8 mouse cellular contexts compared by ENCODE assay signal in the genomic region with DNA sequence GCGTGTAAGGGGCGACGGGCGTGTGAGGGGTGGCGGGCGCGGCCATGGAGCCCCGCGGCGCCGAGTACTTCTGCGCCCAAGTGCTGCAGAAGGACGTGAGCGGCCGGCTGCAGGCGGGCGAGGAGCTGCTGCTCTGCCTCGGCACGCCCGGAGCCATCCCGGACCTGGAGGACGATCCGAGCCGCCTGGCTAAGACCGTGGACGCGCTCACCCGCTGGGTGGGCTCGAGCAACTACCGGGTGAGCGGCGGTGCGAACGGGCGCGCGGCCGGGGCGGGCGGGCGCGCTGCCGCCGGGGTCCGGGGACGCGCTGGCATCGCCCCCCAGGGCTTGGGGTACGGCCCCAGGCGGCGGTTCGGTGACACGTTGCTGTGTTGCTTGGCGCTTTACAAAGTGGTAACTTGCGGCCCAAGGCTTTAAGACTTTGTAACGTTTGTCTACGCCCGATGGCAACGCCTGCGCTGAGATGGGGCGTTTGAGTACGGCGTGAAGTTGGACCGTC. TPM values are rescaled to one million over a fixed set of nuclear protein-coding genes. Genes with fewer than 3 reads are reported as not detected.
DNase-seq lines count a peak whose midpoint lies in the region; ATAC-seq and TF ChIP-seq lines count a peak whose summit lies in the region.

No protein-coding gene starts in this region.

- H3K4me3 ChIP-seq in forebrain, postnatal 0 days (ENCODE audit: low read depth, low read length) = peak overlapping the region; percentile 96
- H3K4me3 ChIP-seq in hindbrain, embryonic 14.5 days (replicated peaks; ENCODE audit: low read length) = peak overlapping the region; percentile 97
- peak overlapping the region; percentile 93 for H3K4me3 ChIP-seq in limb, embryonic 12.5 days (replicated peaks)
- peak overlapping the region; percentile 94 for H3K4me3 ChIP-seq in midbrain, embryonic 12.5 days
- peak overlapping the region; percentile 94 for H3K4me3 ChIP-seq in stomach, embryonic 16.5 days (replicated peaks; ENCODE audit: low read length)

- TF ChIP-seq CTCF in forebrain, postnatal 0 days (IDR thresholded peaks at IDR 0.05; ENCODE audit: low read depth) = no peak

- peak; percentile 73 for ATAC-seq in forebrain, postnatal 0 days
- peak; percentile 80 for ATAC-seq in hindbrain, embryonic 14.5 days (ENCODE audit: low FRiP score)
- ATAC-seq in limb, embryonic 12.5 days (ENCODE audit: insufficient number of reproducible peaks, insufficient read depth, low FRiP score, low TSS enrichment, low read depth) = peak; percentile 86
- ATAC-seq in midbrain, embryonic 12.5 days (ENCODE audit: low FRiP score, low read depth) = no peak; the same call in 1 of the 2 replicates
- peak; percentile 66 for ATAC-seq in stomach, embryonic 16.5 days (ENCODE audit: insufficient read depth, low FRiP score)

- peaks cover 4% of the 10 kb centered on the region; the same call in 1 of the 2 replicates for H3K4me1 ChIP-seq in forebrain, postnatal 0 days (ENCODE audit: insufficient read depth)
- H3K4me1 ChIP-seq in hindbrain, embryonic 14.5 days (replicated peaks; ENCODE audit: control insufficient read depth, insufficient read depth, low read length) = 0 out of 2 replicates have a peak, but pooled peaks cover 5% of the 10 kb centered on the region
- peaks cover 9% of the 10 kb centered on the region; the same call in 1 of the 2 replicates for H3K4me1 ChIP-seq in limb, embryonic 12.5 days (replicated peaks)
- H3K4me1 ChIP-seq in midbrain, embryonic 12.5 days = peaks cover 15% of the 10 kb centered on the region
- H3K4me1 ChIP-seq in stomach, embryonic 16.5 days (ENCODE audit: control insufficient read depth, insufficient read depth, low read length) = peaks cover 12% of the 10 kb centered on the region

- H3K9ac ChIP-seq in forebrain, postnatal 0 days = peak overlapping the region; percentile 62
- peak overlapping the region; percentile 76 for H3K9ac ChIP-seq in hindbrain, embryonic 14.5 days
- H3K9ac ChIP-seq in limb, embryonic 12.5 days (replicated peaks) = peak overlapping the region; percentile 87
- H3K9ac ChIP-seq in midbrain, embryonic 12.5 days (replicated peaks) = peak overlapping the region; percentile 84
- H3K9ac ChIP-seq in stomach, embryonic 16.5 days (ENCODE audit: low read length) = peak overlapping the region; percentile 91

- no peaks in the 10 kb centered on the region for H3K9me3 ChIP-seq in forebrain, postnatal 0 days (ENCODE audit: low read length)
- no peaks in the 10 kb centered on the region for H3K9me3 ChIP-seq in hindbrain, embryonic 14.5 days (ENCODE audit: control insufficient read depth, low read length)
- no peaks in the 10 kb centered on the region for H3K9me3 ChIP-seq in limb, embryonic 12.5 days
- H3K9me3 ChIP-seq in midbrain, embryonic 12.5 days = no peaks in the 10 kb centered on the region
- H3K9me3 ChIP-seq in stomach, embryonic 16.5 days (replicated peaks; ENCODE audit: control insufficient read depth, low read length) = no peaks in the 10 kb centered on the region

- peak overlapping the region; percentile 89 for H3K4me2 ChIP-seq in forebrain, postnatal 0 days (ENCODE audit: low read depth)
- H3K4me2 ChIP-seq in hindbrain, embryonic 14.5 days (replicated peaks) = peak overlapping the region; percentile 66
- peak overlapping the region; percentile 78 for H3K4me2 ChIP-seq in limb, embryonic 12.5 days
- peak overlapping the region; percentile 80 for H3K4me2 ChIP-seq in midbrain, embryonic 12.5 days (replicated peaks)
- peak overlapping the region; percentile 96 for H3K4me2 ChIP-seq in stomach, embryonic 16.5 days (ENCODE audit: low read depth, low read length)

- DNase-seq in left cerebral cortex, adult 11 months (ENCODE audit: low spot score) = peak; percentile 8
- DNase-seq in left cerebral cortex, postnatal 36 days (ENCODE audit: low spot score in 2 of 2) = no peak
- peak; percentile 34 for DNase-seq in cerebellum, adult 8-10 months
- no peak for DNase-seq in forebrain, postnatal 0 days
- DNase-seq in hindbrain, embryonic 14.5 days (ENCODE audit: low spot score) = peak; percentile 43

- no peaks in the 10 kb centered on the region for H3K36me3 ChIP-seq in forebrain, postnatal 0 days (ENCODE audit: insufficient read depth)
- no peaks in the 10 kb centered on the region for H3K36me3 ChIP-seq in hindbrain, embryonic 14.5 days (replicated peaks; ENCODE audit: control insufficient read depth, insufficient read depth)
- no peaks in the 10 kb centered on the region for H3K36me3 ChIP-seq in limb, embryonic 12.5 days
- no peaks in the 10 kb centered on the region for H3K36me3 ChIP-seq in midbrain, embryonic 12.5 days
- no peaks in the 10 kb centered on the region for H3K36me3 ChIP-seq in stomach, embryonic 16.5 days (ENCODE audit: control insufficient read depth, insufficient read depth, low read length)

- peak overlapping the region; percentile 40; the same call in 1 of the 2 replicates for H3K27ac ChIP-seq in forebrain, postnatal 0 days (ENCODE audit: low read depth, low read length)
- peak overlapping the region; percentile 49; the same call in 1 of the 2 replicates for H3K27ac ChIP-seq in hindbrain, embryonic 14.5 days
- H3K27ac ChIP-seq in limb, embryonic 12.5 days = peak overlapping the region; percentile 87
- H3K27ac ChIP-seq in midbrain, embryonic 12.5 days (replicated peaks) = peak overlapping the region; percentile 77
- peak overlapping the region; percentile 84 for H3K27ac ChIP-seq in stomach, embryonic 16.5 days (ENCODE audit: low read length)

- intact Hi-C loops in left cerebral cortex, postnatal 36 days (cut with DNase I) = loop anchor here (5.0 to 10.0 kb wide), 4 partner anchors 51 to 163 kb away; no protein-coding TSS in a partner anchor

- under 1% methylated on average over 62 of the region's 64 CpGs for WGBS in forebrain, postnatal 0 days
- WGBS in hindbrain, embryonic 14.5 days = 1% methylated on average over 60 of the region's 64 CpGs
- WGBS in limb, embryonic 12.5 days = under 1% methylated on average over 64 of the region's 64 CpGs
- WGBS in midbrain, embryonic 12.5 days = under 1% methylated on average over 61 of the region's 64 CpGs
- WGBS in stomach, embryonic 16.5 days = under 1% methylated on average over 58 of the region's 64 CpGs

- H3K27me3 ChIP-seq in forebrain, postnatal 0 days (ENCODE audit: insufficient read depth, low read length) = no peaks in the 10 kb centered on the region
- H3K27me3 ChIP-seq in hindbrain, embryonic 14.5 days (ENCODE audit: control insufficient read depth, insufficient read depth, low read length) = no peaks in the 10 kb centered on the region
- H3K27me3 ChIP-seq in limb, embryonic 12.5 days = no peaks in the 10 kb centered on the region
- H3K27me3 ChIP-seq in midbrain, embryonic 12.5 days = no peaks in the 10 kb centered on the region
- no peaks in the 10 kb centered on the region for H3K27me3 ChIP-seq in stomach, embryonic 16.5 days (ENCODE audit: control insufficient read depth, insufficient read depth, low read length)

RNA-seq across cellular contexts. Expression of gene Clasp2, which starts 0.4 kb away (rescaled TPM):
- total RNA-seq in left cerebral cortex, postnatal 36 days (2021) = 100 to 1,000 TPM; 226 to 229 TPM
- 243 and 278 TPM in 2 replicates for total RNA-seq in forebrain, postnatal 0 days (2014; rRNA removed)
- polyA plus RNA-seq in forebrain, postnatal 0 days (2015; fragmentation: Nextera tagmentation; extraction: Ambion mirVana) = 58.7 and 95.6 TPM in 2 replicates
- 154 and 161 TPM in 2 replicates for polyA plus RNA-seq in hindbrain, embryonic 14.5 days (2014; fragmentation: Nextera tagmentation; extraction: Ambion mirVana)
- 35.6 and 38.1 TPM in 2 replicates for polyA plus RNA-seq in limb, embryonic 12.5 days (2016; fragmentation: Nextera tagmentation; extraction: Ambion mirVana)
- polyA plus RNA-seq in midbrain, embryonic 12.5 days (2016; fragmentation: Nextera tagmentation; extraction: Ambion mirVana) = 78.8 and 87.4 TPM in 2 replicates
- polyA plus RNA-seq in stomach, embryonic 16.5 days (2015; fragmentation: Nextera tagmentation; extraction: Ambion mirVana) = 22.5 and 25.0 TPM in 2 replicates

RNA-seq across cellular contexts. Expression of gene Pdcd6ip, which starts 33.6 kb away (rescaled TPM):
- 10 to 100 TPM; 56.3 to 76.6 TPM for total RNA-seq in left cerebral cortex, postnatal 36 days (2021)
- 20.7 and 34.7 TPM in 2 replicates for total RNA-seq in forebrain, postnatal 0 days (2014; rRNA removed)
- polyA plus RNA-seq in forebrain, postnatal 0 days (2015; fragmentation: Nextera tagmentation; extraction: Ambion mirVana) = 28.8 and 29.3 TPM in 2 replicates
- polyA plus RNA-seq in hindbrain, embryonic 14.5 days (2014; fragmentation: Nextera tagmentation; extraction: Ambion mirVana) = 38.3 and 45.2 TPM in 2 replicates
- 49.4 and 55.3 TPM in 2 replicates for polyA plus RNA-seq in limb, embryonic 12.5 days (2016; fragmentation: Nextera tagmentation; extraction: Ambion mirVana)
- 55.1 and 57.9 TPM in 2 replicates for polyA plus RNA-seq in midbrain, embryonic 12.5 days (2016; fragmentation: Nextera tagmentation; extraction: Ambion mirVana)
- polyA plus RNA-seq in stomach, embryonic 16.5 days (2015; fragmentation: Nextera tagmentation; extraction: Ambion mirVana) = 99.5 and 113 TPM in 2 replicates

Comparison
In these comparisons a context has a peak if more than half of its experiments do, and no peak if none do; other contexts are left out.
1. DNase-seq: peak in left cerebral cortex, adult 11 months (single experiment), cerebellum, adult 8-10 months (single experiment) and hindbrain, embryonic 14.5 days (single experiment); none in left cerebral cortex, postnatal 36 days (0 of 2) and forebrain, postnatal 0 days (single experiment).
2. Peak in every context shown above with its lines, with median percentiles within 50 percentile points of each other: H3K27ac ChIP-seq, H3K4me2 ChIP-seq, H3K4me3 ChIP-seq and H3K9ac ChIP-seq.